Mouse (Mus musculus) midbrain, embryonic 12.5 days (tissue): ENCODE measurements around the gene Kif5c. TPM values are rescaled to one million over a fixed set of nuclear protein-coding genes. Genes with fewer than 3 reads are reported as not detected.

Experiments used
- ATAC-seq: fragments of 200-750 bp; cut with Nextera tagmentation; 2 replicates; pipeline ENCODE4 v1.8.0; 2017; ENCODE audit warnings: low read depth, moderate TSS enrichment, moderate library complexity; ENCODE audit not compliant: low FRiP score
- H3K27ac ChIP-seq: fragments of 300-500 bp; sonication (generic); replicated peaks from 2 replicates; pipeline ENCODE4 v1.5.1; 2016; ENCODE audit warnings: mild to moderate bottlenecking
- H3K27me3 ChIP-seq: fragments of 300-500 bp; sonication (generic); 2 replicates; pipeline ENCODE4 v1.6.1; 2016; ENCODE audit warnings: mild to moderate bottlenecking
- H3K36me3 ChIP-seq: fragments of 300-500 bp; sonication (generic); 2 replicates; pipeline ENCODE4 v1.6.1; 2016
- H3K4me1 ChIP-seq: fragments of 300-500 bp; sonication (generic); 2 replicates; pipeline ENCODE4 v1.6.1; 2016
- H3K4me2 ChIP-seq: fragments of 300-500 bp; sonication (generic); replicated peaks from 2 replicates; pipeline ENCODE4 v1.6.1; 2016; ENCODE audit warnings: mild to moderate bottlenecking, moderate library complexity
- H3K4me3 ChIP-seq: fragments of 300-500 bp; sonication (generic); 2 replicates; pipeline ENCODE4 v1.5.1; 2016; ENCODE audit warnings: mild to moderate bottlenecking
- H3K9ac ChIP-seq: fragments of 300-500 bp; sonication (generic); replicated peaks from 2 replicates; pipeline ENCODE4 v1.6.1; 2016; ENCODE audit warnings: mild to moderate bottlenecking, moderate library complexity
- H3K9me3 ChIP-seq: fragments of 300-500 bp; sonication (generic); 2 replicates; pipeline ENCODE4 v1.6.1; 2016; ENCODE audit warnings: mild to moderate bottlenecking
- WGBS: fragments of 180-500 bp; shearing (Covaris S2); methylation state at CpG from one replicate; pipeline ENCODE4 v1.1.7; 2016; 5-methylcytosine and 5-hydroxymethylcytosine counted together
- polyA plus RNA-seq: library from polyadenylated mRNA; unstranded; fragments of >200 nt; fragmentation: Nextera tagmentation; extraction: Ambion mirVana; gene quantifications from 2 replicates; pipeline ENCODE4 v1.2.1, GENCODE M21; 2016

The Kif5c gene
- polyA plus RNA-seq, 1 experiment from 2014 or later = 131 TPM

- Histone ChIP-seq H3K36me3 (peaks cover 6% of the 10 kb centered on the region; the same call in 1 of the 2 replicates), H3K9ac (no peak overlapping the region), H3K27ac (peak overlapping the region; percentile 75), H3K4me1 (peaks cover 43% of the 10 kb centered on the region), H3K9me3 (no peaks in the 10 kb centered on the region), H3K4me2 (no peak overlapping the region), H3K27me3 (no peaks in the 10 kb centered on the region), H3K4me3 (no peak overlapping the region)
- WGBS = 72% methylated on average over 7 of the region's 7 CpGs
- ATAC-seq = no peak
Measured at GRCm38 (mm10) chr2:49678386-49678785, 59.3 kb downstream of the Kif5c start.

GRCm38 (mm10) chr2:49679135-49679964, 60.3 kb downstream of the Kif5c start:
- H3K36me3 ChIP-seq = peaks cover 6% of the 10 kb centered on the region; the same call in 1 of the 2 replicates
- 66% methylated on average over 16 of the region's 16 CpGs for WGBS
- H3K4me2 ChIP-seq = no peak overlapping the region
- peaks cover 53% of the 10 kb centered on the region for H3K4me1 ChIP-seq
- no peaks in the 10 kb centered on the region for H3K9me3 ChIP-seq
- H3K27me3 ChIP-seq = no peaks in the 10 kb centered on the region
- H3K9ac ChIP-seq = no peak overlapping the region
- peak; percentile 71 for ATAC-seq
- H3K4me3 ChIP-seq = no peak overlapping the region
- peak overlapping the region; percentile 75 for H3K27ac ChIP-seq

GRCm38 (mm10) chr2:49682754-49683153, 63.7 kb downstream of the Kif5c start:
- Histone ChIP-seq H3K27ac (peak overlapping the region; percentile 63), H3K9ac (no peak overlapping the region), H3K9me3 (no peaks in the 10 kb centered on the region), H3K4me2 (no peak overlapping the region), H3K36me3 (peaks cover 9% of the 10 kb centered on the region; the same call in 1 of the 2 replicates), H3K27me3 (no peaks in the 10 kb centered on the region), H3K4me3 (no peak overlapping the region), H3K4me1 (peaks cover 43% of the 10 kb centered on the region)
- peak; percentile 31; the same call in 1 of the 2 replicates for ATAC-seq
- WGBS = 56% methylated on average over 6 of the region's 6 CpGs

GRCm38 (mm10) chr2:49684808-49685207, 65.7 kb downstream of the Kif5c start:
- peaks cover 25% of the 10 kb centered on the region for H3K4me1 ChIP-seq
- no peaks in the 10 kb centered on the region for H3K9me3 ChIP-seq
- no peak overlapping the region for H3K9ac ChIP-seq
- peaks cover 22% of the 10 kb centered on the region; the same call in 1 of the 2 replicates for H3K36me3 ChIP-seq
- no peak overlapping the region for H3K4me2 ChIP-seq
- 69% methylated on average over 2 of the region's 2 CpGs for WGBS
- no peak for ATAC-seq
- no peaks in the 10 kb centered on the region for H3K27me3 ChIP-seq
- no peak overlapping the region for H3K4me3 ChIP-seq
- no peak overlapping the region for H3K27ac ChIP-seq

- Histone ChIP-seq H3K36me3 (peaks cover 21% of the 10 kb centered on the region), H3K27ac (peak overlapping the region; percentile 35; the same call in 1 of the 2 replicates), H3K9ac (no peak overlapping the region), H3K4me1 (peaks cover 36% of the 10 kb centered on the region), H3K27me3 (no peaks in the 10 kb centered on the region), H3K4me3 (no peak overlapping the region), H3K9me3 (no peaks in the 10 kb centered on the region), H3K4me2 (no peak overlapping the region)
- 32% methylated on average over 9 of the region's 9 CpGs for WGBS
- 0 out of 2 replicates have a peak, but pooled peaks have one; percentile 32 for ATAC-seq
Measured at GRCm38 (mm10) chr2:49690421-49690826, 71.3 kb downstream of the Kif5c start.

- H3K4me1 ChIP-seq = peaks cover 36% of the 10 kb centered on the region
- H3K4me2 ChIP-seq = no peak overlapping the region
- WGBS = 76% methylated on average over 5 of the region's 5 CpGs
- H3K9ac ChIP-seq = no peak overlapping the region
- H3K36me3 ChIP-seq = peaks cover 27% of the 10 kb centered on the region
- no peak overlapping the region for H3K4me3 ChIP-seq
- peak; percentile 39; the same call in 1 of the 2 replicates for ATAC-seq
- H3K27ac ChIP-seq = no peak overlapping the region
- no peaks in the 10 kb centered on the region for H3K9me3 ChIP-seq
- no peaks in the 10 kb centered on the region for H3K27me3 ChIP-seq
Measured at GRCm38 (mm10) chr2:49691441-49691840, 72.3 kb downstream of the Kif5c start.

GRCm38 (mm10) chr2:49694727-49695126, 75.6 kb downstream of the Kif5c start:
- no peaks in the 10 kb centered on the region for H3K9me3 ChIP-seq
- ATAC-seq = no peak
- H3K4me3 ChIP-seq = no peak overlapping the region
- WGBS = 61% methylated on average over 10 of the region's 10 CpGs
- H3K4me2 ChIP-seq = no peak overlapping the region
- peak overlapping the region; percentile 20; the same call in 1 of the 2 replicates for H3K27ac ChIP-seq
- no peaks in the 10 kb centered on the region for H3K27me3 ChIP-seq
- no peak overlapping the region for H3K9ac ChIP-seq
- H3K36me3 ChIP-seq = peaks cover 29% of the 10 kb centered on the region
- H3K4me1 ChIP-seq = peaks cover 34% of the 10 kb centered on the region

- Histone ChIP-seq H3K36me3 (peaks cover 32% of the 10 kb centered on the region), H3K9me3 (no peaks in the 10 kb centered on the region), H3K9ac (no peak overlapping the region), H3K27me3 (no peaks in the 10 kb centered on the region), H3K4me3 (no peak overlapping the region), H3K4me2 (no peak overlapping the region), H3K27ac (no peak overlapping the region), H3K4me1 (peaks cover 28% of the 10 kb centered on the region)
- 81% methylated on average over 3 of the region's 3 CpGs for WGBS
- ATAC-seq = no peak
Measured at GRCm38 (mm10) chr2:49695461-49695860, 76.4 kb downstream of the Kif5c start.

- Histone ChIP-seq H3K27ac (no peak overlapping the region), H3K4me2 (no peak overlapping the region), H3K4me3 (no peak overlapping the region), H3K4me1 (0 out of 2 replicates have a peak, but pooled peaks cover 9% of the 10 kb centered on the region), H3K36me3 (peaks cover 55% of the 10 kb centered on the region), H3K9ac (no peak overlapping the region), H3K27me3 (no peaks in the 10 kb centered on the region), H3K9me3 (no peaks in the 10 kb centered on the region)
- no peak; the same call in 1 of the 2 replicates for ATAC-seq
- WGBS = 95% methylated on average over 5 of the region's 5 CpGs
Measured at GRCm38 (mm10) chr2:49698851-49699250, 79.8 kb downstream of the Kif5c start.

- WGBS = 93% methylated on average over 22 of the region's 22 CpGs
- no peak overlapping the region for H3K27ac ChIP-seq
- H3K4me2 ChIP-seq = no peak overlapping the region
- no peak overlapping the region for H3K4me3 ChIP-seq
- no peaks in the 10 kb centered on the region for H3K27me3 ChIP-seq
- H3K9me3 ChIP-seq = no peaks in the 10 kb centered on the region
- peaks cover 65% of the 10 kb centered on the region for H3K36me3 ChIP-seq
- no peak for ATAC-seq
- no peak overlapping the region for H3K9ac ChIP-seq
- H3K4me1 ChIP-seq = 0 out of 2 replicates have a peak, but pooled peaks cover under 1% of the 10 kb centered on the region
Measured at GRCm38 (mm10) chr2:49700176-49700971, 81.3 kb downstream of the Kif5c start.

GRCm38 (mm10) chr2:49710223-49710622, 91.1 kb downstream of the Kif5c start:
- Histone ChIP-seq H3K4me1 (peaks cover 8% of the 10 kb centered on the region; the same call in 1 of the 2 replicates), H3K4me3 (no peak overlapping the region), H3K27ac (no peak overlapping the region), H3K9me3 (no peaks in the 10 kb centered on the region), H3K4me2 (no peak overlapping the region), H3K27me3 (no peaks in the 10 kb centered on the region), H3K36me3 (peaks cover 58% of the 10 kb centered on the region), H3K9ac (no peak overlapping the region)
- no peak for ATAC-seq
- 80% methylated on average over 3 of the region's 3 CpGs for WGBS

- Histone ChIP-seq H3K4me1 (peaks cover 8% of the 10 kb centered on the region; the same call in 1 of the 2 replicates), H3K36me3 (peaks cover 60% of the 10 kb centered on the region), H3K4me3 (no peak overlapping the region), H3K9me3 (no peaks in the 10 kb centered on the region), H3K27me3 (no peaks in the 10 kb centered on the region), H3K9ac (no peak overlapping the region), H3K4me2 (no peak overlapping the region), H3K27ac (no peak overlapping the region; the same call in 1 of the 2 replicates)
- no peak for ATAC-seq
- 79% methylated on average over 6 of the region's 6 CpGs for WGBS
Measured at GRCm38 (mm10) chr2:49711693-49712092, 92.6 kb downstream of the Kif5c start.
